Mouse (Mus musculus) small intestine, adult 10 weeks (tissue): ENCODE results near the gene Taf1d. TPM values are rescaled to one million over a fixed set of nuclear protein-coding genes. Genes with fewer than 3 reads are reported as not detected.

Source experiments
- polyA plus RNA-seq: library from polyadenylated mRNA; stranded (reverse); fragments of 350-450 nt; fragmentation: Illumina TruSeq; extraction: RNeasy Lipid Tissue Mini Kit (QIAGEN cat#74804); gene quantifications from one replicate; pipeline ENCODE4 v1.2.3, GENCODE M21; 2014; ENCODE audit warnings: low replicate concordance

The Taf1d gene
- 297 TPM for polyA plus RNA-seq

GRCm38 (mm10) chr9:15305503-15306397 lies at the start of gene Taf1d:
Gene Taf1d (plus strand): TSS chr9:15306214.

GRCm38 (mm10) chr9:15279649-15280490 lies 26.1 kb upstream of the Taf1d start, which contains the start of gene Med17:
Gene Med17 (minus strand): TSS chr9:15279931.

GRCm38 (mm10) chr9:15306398-15307119 lies 545 bp downstream of the Taf1d start, which contains the start of gene 4931406C07Rik:
Gene 4931406C07Rik (minus strand): TSS chr9:15306448.

GRCm38 (mm10) chr9:15357484-15358275 lies 51.7 kb downstream of the Taf1d start, which contains the start of gene Cep295:
Gene Cep295 (minus strand): TSS chr9:15357788.

Other genes starting within 250 kb of the Taf1d start
- gene Hephl1, start 194.1 kb upstream of the Taf1d start, polyA plus RNA-seq = 0.07 TPM
- gene Vstm5, start 67.2 kb upstream of the Taf1d start, polyA plus RNA-seq = 12.2 TPM
- 33.5 TPM for gene Med17, start 26.3 kb upstream of the Taf1d start, polyA plus RNA-seq
- 858 TPM for gene 4931406C07Rik, start 234 bp downstream of the Taf1d start, polyA plus RNA-seq
- 34.2 TPM for gene Cep295, start 51.6 kb downstream of the Taf1d start, polyA plus RNA-seq
- gene Smco4, start 187.2 kb downstream of the Taf1d start, polyA plus RNA-seq = 1.6 TPM